Mouse (Mus musculus) liver, embryonic 15.5 days (tissue): ENCODE data around the gene Tbpl2. TPM values are rescaled to one million over a fixed set of nuclear protein-coding genes. Genes with fewer than 3 reads are reported as not detected.

Experiments used
- ATAC-seq: fragments of 200-750 bp; cut with Nextera tagmentation; 2 replicates; pipeline ENCODE4 v1.8.0; 2017; ENCODE audit warnings: moderate number of reproducible peaks, mild to moderate bottlenecking, moderate library complexity; ENCODE audit not compliant: insufficient read depth
- H3K27ac ChIP-seq: fragments of 300-500 bp; sonication (generic); replicated peaks from 2 replicates; pipeline ENCODE4 v1.5.1; 2015; ENCODE audit warnings: mild to moderate bottlenecking, inconsistent platforms
- H3K27me3 ChIP-seq: fragments of 300-500 bp; sonication (generic); 2 replicates; pipeline ENCODE4 v1.6.1; 2015; ENCODE audit warnings: mild to moderate bottlenecking, inconsistent platforms
- H3K36me3 ChIP-seq: fragments of 300-500 bp; sonication (generic); replicated peaks from 2 replicates; pipeline ENCODE4 v1.6.1; 2015; ENCODE audit warnings: moderate library complexity, mild to moderate bottlenecking, inconsistent platforms
- H3K4me1 ChIP-seq: fragments of 300-500 bp; sonication (generic); replicated peaks from 2 replicates; pipeline ENCODE4 v1.6.1; 2015; ENCODE audit warnings: inconsistent platforms
- H3K4me2 ChIP-seq: fragments of 300-500 bp; sonication (generic); 2 replicates; pipeline ENCODE4 v1.6.1; 2015; ENCODE audit warnings: moderate library complexity, mild to moderate bottlenecking, inconsistent platforms
- H3K4me3 ChIP-seq: fragments of 300-500 bp; sonication (generic); replicated peaks from 2 replicates; pipeline ENCODE4 v1.5.1; 2015; ENCODE audit warnings: mild to moderate bottlenecking, inconsistent platforms
- H3K9ac ChIP-seq: fragments of 300-500 bp; sonication (generic); 2 replicates; pipeline ENCODE4 v1.6.1; 2015; ENCODE audit warnings: moderate library complexity, mild to moderate bottlenecking, inconsistent platforms
- H3K9me3 ChIP-seq: fragments of 300-500 bp; sonication (generic); replicated peaks from 2 replicates; pipeline ENCODE4 v1.6.1; 2016; ENCODE audit warnings: inconsistent platforms
- WGBS: fragments of 180-500 bp; shearing (Covaris S2); methylation state at CpG from one replicate; pipeline ENCODE4 v1.1.7; 2015; ENCODE audit warnings: mixed read lengths; ENCODE audit not compliant: insufficient replicate concordance; 5-methylcytosine and 5-hydroxymethylcytosine counted together
- polyA plus RNA-seq: library from polyadenylated mRNA; unstranded; fragments of >200 nt; fragmentation: Nextera tagmentation; extraction: Ambion mirVana; gene quantifications from 2 replicates; pipeline ENCODE4 v1.2.1, GENCODE M21; 2015

The Tbpl2 gene
- polyA plus RNA-seq, 1 experiment from 2014 or later, result not detected

GRCm38 (mm10) chr2:24040531-24040930 lies 55.9 kb downstream of the Tbpl2 start:
- no peaks in the 10 kb centered on the region for H3K27me3 ChIP-seq
- 72% methylated on average over 1 of the region's 1 CpGs for WGBS
- no peaks in the 10 kb centered on the region for H3K36me3 ChIP-seq
- H3K4me2 ChIP-seq, result no peak overlapping the region
- no peak for ATAC-seq
- no peaks in the 10 kb centered on the region for H3K4me1 ChIP-seq
- no peak overlapping the region for H3K9ac ChIP-seq
- H3K9me3 ChIP-seq, result no peaks in the 10 kb centered on the region
- H3K4me3 ChIP-seq, result no peak overlapping the region
- no peak overlapping the region for H3K27ac ChIP-seq

Other genes starting within 250 kb of the Tbpl2 start
- 0.36 and 0.51 TPM in 2 replicates for gene Hnmt, start 47.2 kb downstream of the Tbpl2 start, polyA plus RNA-seq
- not detected in 2 replicates for gene Il1f8, start 56.6 kb upstream of the Tbpl2 start, polyA plus RNA-seq
- 0.41 and 0.69 TPM in 2 replicates for gene Il1f9, start 89.9 kb upstream of the Tbpl2 start, polyA plus RNA-seq
- not detected in 2 replicates for gene Il1f6, start 118.8 kb upstream of the Tbpl2 start, polyA plus RNA-seq
- 0.13 TPM in 1 of 2 replicates, not detected in the other for gene Il1f5, start 180.4 kb upstream of the Tbpl2 start, polyA plus RNA-seq
- not detected in 2 replicates for gene Il1f10, start 194.6 kb upstream of the Tbpl2 start, polyA plus RNA-seq
- 8.2 and 12.0 TPM in 2 replicates for gene Il1rn, start 240.3 kb upstream of the Tbpl2 start, polyA plus RNA-seq